Mouse (Mus musculus): ENCODE results near the gene Gm49318.

DNA sequence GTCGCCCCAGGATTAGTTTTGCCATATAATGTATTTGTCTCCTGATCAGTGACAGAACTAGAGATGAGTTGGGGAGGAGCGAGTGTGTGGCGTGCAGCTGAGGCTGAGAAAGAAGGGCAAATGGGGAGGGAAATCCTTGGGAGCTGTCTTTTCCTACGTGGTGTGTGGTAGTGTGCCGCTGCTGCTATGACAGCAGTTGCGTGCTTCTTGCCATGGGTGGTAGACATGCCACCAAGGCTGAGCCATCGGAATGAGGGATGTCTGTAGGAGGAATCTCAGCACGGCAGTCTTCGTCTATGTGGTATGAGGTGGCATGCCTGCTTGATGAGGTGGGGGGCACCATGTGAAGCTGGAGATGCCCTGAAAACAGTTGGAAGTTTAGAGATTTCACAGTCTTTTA is 40.7 kb downstream of the Gm49318 start:
- TF ChIP-seq GATA1 (IDR thresholded peaks at IDR 0.05; ENCODE audit: low read length): no peak
- TF ChIP-seq TAL1 (IDR thresholded peaks at IDR 0.05; ENCODE audit: low read length): no peak

Data from erythroblast, embryonic 14.5 days (primary cell).